Mouse (Mus musculus) spleen, adult 2 months (tissue): ENCODE measurements around the gene Slc1a3. TPM values are rescaled to one million over a fixed set of nuclear protein-coding genes. Genes with fewer than 3 reads are reported as not detected.
A peak's percentile ranks its signal among the peaks of the same experiment; 100 is the strongest.

Experiments
- DNase-seq, 2 experiments: peaks; one replicate each; pipeline versions ENCODE4 v3.0.0 to v3.0.0-alpha.2; 2012 to 2021; ENCODE audit warnings: low spot score in 2 of 2, low read depth in 1 of 2
- H3K27ac ChIP-seq: fragments of 200-500 bp; 2 replicates; pipeline ENCODE4 v1.5.1; 2012; ENCODE audit warnings: low read length, inconsistent platforms; ENCODE audit not compliant: insufficient read depth
- H3K27me3 ChIP-seq: fragments of 200-500 bp; 2 replicates; pipeline ENCODE4 v1.6.1; 2012; ENCODE audit warnings: mild to moderate bottlenecking, moderate library complexity, low read length, inconsistent platforms; ENCODE audit not compliant: control insufficient read depth, insufficient read depth
- H3K36me3 ChIP-seq: fragments of 200-500 bp; 2 replicates; pipeline ENCODE4 v1.6.1; 2012; ENCODE audit warnings: mild to moderate bottlenecking, low read length, inconsistent platforms; ENCODE audit not compliant: control insufficient read depth, insufficient read depth
- H3K4me1 ChIP-seq: fragments of 200-500 bp; 2 replicates; pipeline ENCODE4 v1.6.1; 2011; ENCODE audit warnings: inconsistent platforms; ENCODE audit not compliant: control insufficient read depth, insufficient read depth, insufficient read length
- H3K4me3 ChIP-seq: fragments of 200-500 bp; 2 replicates; pipeline ENCODE4 v1.5.1; 2011; ENCODE audit warnings: mild to moderate bottlenecking, inconsistent platforms; ENCODE audit not compliant: insufficient read depth, insufficient read length; ENCODE audit errors: extremely low read depth
- CTCF ChIP-seq: fragments of 200-500 bp; IDR thresholded peaks from 2 replicates; pipeline ENCODE4 v1.5.1; 2011; ENCODE audit warnings: mild to moderate bottlenecking, inconsistent platforms; ENCODE audit not compliant: insufficient read depth, insufficient read length, insufficient replicate concordance; ENCODE audit errors: extremely low read depth
- POLR2A ChIP-seq: fragments of 200-500 bp; IDR thresholded peaks from 2 replicates; pipeline ENCODE4 v1.6.1; 2011; ENCODE audit warnings: low read depth, low read length, inconsistent platforms
- WGBS: fragments of 180-500 bp; shearing (Covaris S2); methylation state at CpG from one replicate; pipeline ENCODE4 v1.1.7; 2018; 5-methylcytosine and 5-hydroxymethylcytosine counted together
- polyA plus RNA-seq: library from polyadenylated mRNA; depleted of rRNA; stranded (reverse); fragments of >200 nt; gene quantifications from 2 replicates; pipeline ENCODE4 v1.2.3, GENCODE M21; 2012; rRNA removed

Slc1a3 gene
- polyA plus RNA-seq = 6.3 and 8.5 TPM in 2 replicates

DNA sequence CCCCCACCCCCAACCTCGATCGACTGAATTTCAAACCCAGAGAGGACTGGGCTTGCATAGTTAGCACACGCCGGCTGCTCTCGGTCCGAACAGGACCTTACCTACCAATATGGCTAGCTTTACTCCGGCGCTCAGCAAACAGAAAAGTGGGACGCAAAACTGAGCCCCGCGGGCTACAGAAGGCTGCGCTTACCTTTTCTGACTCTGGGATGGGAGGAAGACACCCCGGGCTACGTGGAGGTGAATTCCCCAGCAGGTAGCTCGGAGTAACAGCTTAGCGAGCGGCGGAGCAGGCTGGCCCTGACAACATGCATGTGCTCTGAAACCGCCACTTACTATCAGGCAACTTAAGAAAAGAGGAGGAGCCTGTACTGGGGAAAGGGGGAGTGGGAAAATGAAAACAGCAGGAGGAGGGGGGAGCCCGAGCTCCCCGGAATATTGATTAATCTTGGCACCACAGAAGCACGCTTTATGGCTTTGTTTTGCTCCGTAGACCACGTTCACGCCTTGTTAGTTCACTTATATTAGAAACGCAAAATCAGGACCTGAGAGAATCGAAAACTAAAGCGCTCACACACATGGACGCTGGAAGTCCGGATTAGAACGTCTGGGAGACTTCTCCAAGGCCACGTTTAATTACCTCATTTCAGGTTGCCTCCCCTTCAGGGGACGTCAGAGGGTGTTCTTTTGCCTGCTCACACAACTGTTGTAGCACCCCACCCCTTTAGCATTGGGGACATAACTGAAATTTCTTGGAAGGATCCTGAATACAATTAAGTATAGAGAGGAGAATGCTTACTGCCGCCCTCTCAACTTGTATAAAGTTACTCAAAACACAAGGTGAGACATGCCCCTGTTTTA is at the start of gene Slc1a3:
Gene Slc1a3, minus strand, starts transcription at position 619 of the 861 bp plus-strand sequence.
- 2% methylated on average over 34 of the region's 34 CpGs for WGBS
- TF ChIP-seq POLR2A (no peak), CTCF (no peak)
- H3K4me1 ChIP-seq = no peaks in the 10 kb centered on the region; the same call in 1 of the 2 replicates
- peak within 1 kb of the TSS; percentile 53 for H3K4me3 ChIP-seq
- peaks cover 8% of the 10 kb centered on the region for H3K27me3 ChIP-seq
- peak in 1 of 2 experiments; percentile 5 for DNase-seq
- H3K27ac ChIP-seq = no peak within 1 kb of the TSS
- H3K36me3 ChIP-seq = no peaks in the 10 kb centered on the region

DNA sequence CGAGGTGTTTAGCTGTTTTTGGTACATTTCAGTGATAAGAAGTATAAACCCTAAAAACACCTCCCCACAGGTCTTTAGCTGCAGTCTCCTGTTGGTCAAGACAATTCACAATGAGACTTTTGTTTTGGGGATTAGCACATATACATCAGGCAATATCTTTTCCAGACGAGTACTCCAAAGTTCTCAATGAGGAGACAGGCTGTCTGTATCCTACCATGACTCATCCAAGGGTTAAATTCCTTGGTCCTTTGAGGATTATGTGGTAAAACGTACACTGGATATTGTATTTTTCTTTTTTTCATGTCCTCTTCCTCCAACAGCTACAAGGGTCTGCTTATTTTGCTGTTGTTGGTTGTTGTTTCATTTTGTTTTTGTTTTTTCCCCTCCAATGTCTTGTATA is 48.5 kb upstream of the Slc1a3 start:
- H3K36me3 ChIP-seq = no peaks in the 10 kb centered on the region
- DNase-seq = no peak
- TF ChIP-seq POLR2A (no peak), CTCF (no peak)
- 84% methylated on average over 3 of the region's 3 CpGs for WGBS
- no peak overlapping the region for H3K4me3 ChIP-seq
- no peak overlapping the region for H3K27ac ChIP-seq
- no peaks in the 10 kb centered on the region for H3K4me1 ChIP-seq
- H3K27me3 ChIP-seq = no peaks in the 10 kb centered on the region

DNA sequence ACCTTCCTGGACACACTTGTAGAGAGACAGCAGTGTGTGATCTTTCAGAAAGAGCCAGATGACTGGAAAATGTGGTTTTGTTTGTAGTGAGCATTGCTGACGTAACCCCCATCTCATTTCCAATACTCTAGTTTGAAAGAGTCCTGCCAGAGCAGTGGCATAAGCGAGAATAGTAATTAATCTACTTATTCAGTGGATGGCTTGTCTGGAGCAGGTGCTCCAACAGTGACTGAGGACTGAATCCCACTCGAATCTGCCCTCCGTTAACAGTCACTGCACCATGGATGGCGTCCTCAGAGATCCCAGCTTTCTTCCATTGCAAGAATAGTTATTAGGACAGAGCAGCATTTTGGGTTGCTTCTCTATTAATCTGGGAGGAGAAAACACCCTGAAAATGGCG is 45.9 kb upstream of the Slc1a3 start:
- no peak overlapping the region for H3K27ac ChIP-seq
- TF ChIP-seq POLR2A (no peak), CTCF (no peak)
- no peaks in the 10 kb centered on the region for H3K4me1 ChIP-seq
- H3K27me3 ChIP-seq = no peaks in the 10 kb centered on the region
- H3K36me3 ChIP-seq = no peaks in the 10 kb centered on the region
- no peak for DNase-seq
- no peak overlapping the region for H3K4me3 ChIP-seq
- WGBS = 81% methylated on average over 6 of the region's 6 CpGs

DNA sequence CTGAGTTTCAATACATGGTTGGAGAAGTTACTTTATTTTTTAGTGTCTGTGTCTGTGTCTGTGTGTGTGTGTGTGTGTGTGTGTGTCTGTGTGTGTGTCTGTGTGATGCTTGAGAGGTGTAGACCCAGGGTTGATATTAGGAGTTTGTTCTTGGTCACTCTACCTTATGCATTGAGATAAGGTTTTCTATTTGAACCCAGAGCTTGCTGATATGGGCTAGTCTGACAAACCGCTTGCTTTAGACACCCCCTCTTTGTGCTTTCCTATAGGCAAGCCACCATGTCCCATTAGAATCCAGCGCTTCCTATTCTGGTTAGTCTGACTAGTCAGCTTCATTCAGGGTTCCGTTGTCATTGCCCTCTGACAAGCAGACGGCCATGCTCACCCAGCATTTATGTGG is 39.2 kb upstream of the Slc1a3 start:
- WGBS = 92% methylated on average over 4 of the region's 4 CpGs
- H3K4me1 ChIP-seq = no peaks in the 10 kb centered on the region
- no peak for TF ChIP-seq POLR2A
- TF ChIP-seq CTCF = no peak
- H3K27ac ChIP-seq = no peak overlapping the region
- H3K27me3 ChIP-seq = no peaks in the 10 kb centered on the region
- no peaks in the 10 kb centered on the region for H3K36me3 ChIP-seq
- H3K4me3 ChIP-seq = no peak overlapping the region
- DNase-seq = no peak

DNA sequence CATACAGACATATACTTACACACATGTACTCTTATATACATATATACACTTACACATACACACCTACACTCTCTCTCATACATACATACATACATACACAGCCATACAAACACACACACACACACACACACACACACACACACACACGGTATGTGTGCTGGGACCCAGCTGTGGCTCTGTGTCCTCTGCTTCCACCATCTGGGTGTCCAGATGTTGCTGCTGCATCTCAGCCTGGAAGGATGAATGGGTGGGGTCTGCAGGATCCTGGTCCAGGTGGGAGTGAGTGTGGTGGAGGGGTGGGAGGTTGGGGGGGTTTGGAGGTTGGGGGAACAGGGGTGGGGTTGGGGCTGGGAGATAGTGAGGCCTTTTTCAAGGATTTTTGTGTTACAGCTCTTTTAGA is 38.2 kb upstream of the Slc1a3 start:
- H3K4me3 ChIP-seq = no peak overlapping the region
- no peaks in the 10 kb centered on the region for H3K27me3 ChIP-seq
- H3K27ac ChIP-seq = no peak overlapping the region
- 86% methylated on average over 1 of the region's 1 CpGs for WGBS
- DNase-seq = no peak
- no peaks in the 10 kb centered on the region for H3K36me3 ChIP-seq
- TF ChIP-seq POLR2A (no peak), CTCF (no peak)
- H3K4me1 ChIP-seq = no peaks in the 10 kb centered on the region

DNA sequence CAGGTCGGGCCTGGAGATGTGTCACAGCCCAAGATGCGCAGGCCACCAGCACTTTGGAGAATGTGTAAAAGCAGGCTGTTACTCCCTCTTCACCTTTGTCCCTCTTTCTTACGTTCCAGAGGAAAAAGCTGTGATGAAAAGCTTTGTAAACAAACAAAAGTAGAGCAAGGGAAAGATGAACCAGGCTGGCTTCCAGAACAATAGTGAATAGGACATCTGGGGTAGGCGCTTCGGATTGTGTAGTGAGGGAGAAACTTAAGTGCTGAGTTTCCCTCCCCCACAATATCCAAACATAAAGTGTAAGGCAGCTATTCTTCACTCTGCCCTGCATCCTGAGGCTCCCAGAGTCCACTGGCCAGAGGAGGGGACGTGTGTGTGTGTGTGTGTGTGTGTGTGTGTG is 31.0 kb upstream of the Slc1a3 start:
- DNase-seq = no peak
- no peaks in the 10 kb centered on the region for H3K27me3 ChIP-seq
- no peaks in the 10 kb centered on the region for H3K36me3 ChIP-seq
- H3K4me1 ChIP-seq = no peaks in the 10 kb centered on the region
- no peak overlapping the region for H3K27ac ChIP-seq
- 73% methylated on average over 6 of the region's 6 CpGs for WGBS
- H3K4me3 ChIP-seq = no peak overlapping the region
- TF ChIP-seq CTCF (no peak), POLR2A (no peak)

DNA sequence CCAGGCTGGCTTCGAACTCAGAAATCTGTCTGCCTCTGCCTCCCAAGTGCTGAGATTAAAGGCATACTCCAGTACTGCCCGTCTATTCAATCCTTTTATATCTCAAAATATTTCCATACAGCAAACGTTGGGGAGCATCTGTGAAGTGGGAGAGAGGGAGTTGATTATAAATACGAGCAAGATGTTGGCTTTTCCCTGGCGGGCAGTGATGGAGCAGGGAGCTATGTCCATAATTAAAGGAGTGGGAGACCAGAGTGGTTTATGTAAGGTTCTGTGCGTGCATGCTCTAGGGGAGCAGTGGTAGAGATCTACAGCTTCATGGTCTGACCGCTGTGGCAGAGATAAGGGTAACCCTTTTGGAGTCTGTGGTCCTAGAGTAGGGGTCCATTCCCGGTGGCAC is 30.2 kb upstream of the Slc1a3 start:
- no peak for TF ChIP-seq POLR2A
- 89% methylated on average over 8 of the region's 8 CpGs for WGBS
- DNase-seq = no peak
- Histone ChIP-seq H3K36me3 (no peaks in the 10 kb centered on the region), H3K4me3 (no peak overlapping the region), H3K27ac (no peak overlapping the region), H3K27me3 (no peaks in the 10 kb centered on the region), H3K4me1 (no peaks in the 10 kb centered on the region)
